In genomic region chr5:137723840-137724239, GRCm38 (mm10) we compare ENCODE assay signal across 15 mouse cellular contexts.
"Had no signal": no experiment of that assay in that cellular context is flagged by ENCODE, and none has a peak within 500 bp of the region (broad histone marks: within the 10 kb centered on the region; RNA-seq: fewer than 3 reads in every experiment).

No protein-coding gene starts in this region.

- H3K9me3 ChIP-seq: limb, embryonic 13.5 days; midbrain, embryonic 15.5 days; neural tube, embryonic 13.5 days; stomach, embryonic 15.5 days had no signal

- ATAC-seq: midbrain, embryonic 15.5 days had no signal

- H3K36me3 ChIP-seq: midbrain, embryonic 15.5 days; stomach, embryonic 15.5 days had no signal

- H3K9ac ChIP-seq: limb, embryonic 13.5 days; liver, embryonic 14.5 days; midbrain, embryonic 15.5 days; neural tube, embryonic 13.5 days; stomach, embryonic 15.5 days had no signal

- DNase-seq: kidney, adult 18-20 months; kidney, postnatal 10 days; kidney, postnatal 4 days; left cerebral cortex, postnatal 4 days; lung, adult 18-20 months; right cerebral cortex, adult 18-20 months; right cerebral cortex, postnatal 25 days; thymus, postnatal 36 days had no signal

- H3K4me3 ChIP-seq: layer of hippocampus, adult 2 months; limb, embryonic 13.5 days; midbrain, embryonic 15.5 days; neural tube, embryonic 13.5 days; stomach, embryonic 15.5 days had no signal

- H3K4me2 ChIP-seq: limb, embryonic 13.5 days; midbrain, embryonic 11.5 days; midbrain, embryonic 15.5 days; neural tube, embryonic 13.5 days; stomach, embryonic 15.5 days had no signal

- H3K27ac ChIP-seq: layer of hippocampus, adult 2 months; limb, embryonic 13.5 days; liver, embryonic 14.5 days; midbrain, embryonic 15.5 days; neural tube, embryonic 13.5 days; stomach, embryonic 15.5 days had no signal

- H3K4me1 ChIP-seq: midbrain, embryonic 15.5 days; stomach, embryonic 15.5 days had no signal

- H3K27me3 ChIP-seq: limb, embryonic 13.5 days; midbrain, embryonic 15.5 days; neural tube, embryonic 13.5 days; stomach, embryonic 15.5 days had no signal
